ENCODE assay signal across 17 mouse cellular contexts in genomic region chr5:141363956-141364355, GRCm38 (mm10).
"Had no signal": no experiment of that assay in that cellular context is flagged by ENCODE, and none has a peak within 500 bp of the region (broad histone marks: within the 10 kb centered on the region; RNA-seq: fewer than 3 reads in every experiment).

No protein-coding gene starts in this region.

- H3K27ac ChIP-seq: kidney, postnatal 0 days; left cerebral cortex, adult 2 months; liver, embryonic 12.5 days; liver, embryonic 15.5 days; lung, embryonic 15.5 days had no signal

- H3K9me3 ChIP-seq: liver, embryonic 12.5 days; liver, embryonic 15.5 days; lung, embryonic 15.5 days had no signal

- ATAC-seq: liver, embryonic 12.5 days had no signal

- H3K4me1 ChIP-seq: liver, embryonic 12.5 days; liver, embryonic 15.5 days had no signal

- H3K4me2 ChIP-seq: liver, embryonic 12.5 days; liver, embryonic 15.5 days; lung, embryonic 15.5 days; midbrain, embryonic 11.5 days had no signal

- H3K36me3 ChIP-seq: liver, embryonic 12.5 days; liver, embryonic 15.5 days; lung, embryonic 15.5 days had no signal

- H3K27me3 ChIP-seq: liver, embryonic 12.5 days; liver, embryonic 15.5 days; lung, embryonic 15.5 days had no signal

- H3K9ac ChIP-seq: liver, embryonic 12.5 days; liver, embryonic 15.5 days; lung, embryonic 15.5 days had no signal

- H3K4me3 ChIP-seq: left cerebral cortex, adult 2 months; liver, embryonic 12.5 days; liver, embryonic 15.5 days; lung, embryonic 15.5 days had no signal

- DNase-seq: kidney, adult 2 months; kidney, postnatal 36 days; layer of hippocampus, postnatal 36 days; lung, adult 18-20 months; lung, postnatal 10 days; lung, postnatal 36 days; midbrain, embryonic 14.5 days; right cerebral cortex, adult 18-20 months; right cerebral cortex, postnatal 25 days; thymus, adult 18-20 months; thymus, postnatal 36 days had no signal
